Mouse (Mus musculus) cerebellum, postnatal 4 days (tissue): ENCODE data around the gene Evl.

Experiments used
- DNase-seq, 2 experiments: peaks; one replicate each; pipeline ENCODE4 v3.0.0; 2022; ENCODE audit warnings: low spot score in 2 of 2, mixed read lengths in 1 of 2

The Evl gene

DNA sequence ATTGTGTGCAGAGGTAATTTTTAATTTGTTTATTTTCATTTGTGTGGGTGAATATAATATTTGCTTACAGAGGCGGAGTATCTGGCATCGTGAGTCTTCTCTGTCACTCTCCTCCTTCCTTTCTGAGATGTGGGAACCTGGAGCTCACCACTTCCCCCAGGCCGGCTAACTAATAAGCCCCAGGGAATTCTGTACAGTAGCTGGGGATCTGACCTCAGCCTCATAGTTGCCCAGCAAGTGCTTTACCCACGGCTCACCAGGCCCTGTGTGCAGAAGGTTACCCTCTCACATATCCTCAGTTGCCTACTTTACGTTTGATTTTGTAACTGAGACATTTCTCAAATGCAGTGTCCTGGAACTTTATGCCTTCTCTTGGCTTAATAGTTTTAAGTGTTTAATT, 37.1 kb downstream of the Evl start:
- no peak for DNase-seq

DNA sequence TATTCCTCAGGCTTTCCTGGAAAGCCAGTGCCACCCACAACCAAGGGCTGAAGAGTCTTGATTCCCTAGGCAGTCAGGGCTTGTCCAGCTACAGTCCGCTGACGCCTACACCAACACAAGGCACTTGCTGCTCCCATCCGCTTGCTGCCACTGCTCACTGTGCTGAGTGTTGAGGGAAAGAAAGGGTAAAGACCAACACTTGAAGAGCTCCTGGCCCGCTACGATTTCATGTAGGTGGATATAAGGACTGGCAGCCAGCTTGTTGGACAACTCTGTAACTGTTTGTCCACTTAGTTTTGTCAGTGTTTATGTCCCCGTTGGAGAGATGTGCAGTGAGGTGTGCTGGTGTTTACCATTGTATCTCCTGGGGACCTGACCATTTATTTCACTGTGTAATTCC, 38.3 kb downstream of the Evl start:
- no peak for DNase-seq

DNA sequence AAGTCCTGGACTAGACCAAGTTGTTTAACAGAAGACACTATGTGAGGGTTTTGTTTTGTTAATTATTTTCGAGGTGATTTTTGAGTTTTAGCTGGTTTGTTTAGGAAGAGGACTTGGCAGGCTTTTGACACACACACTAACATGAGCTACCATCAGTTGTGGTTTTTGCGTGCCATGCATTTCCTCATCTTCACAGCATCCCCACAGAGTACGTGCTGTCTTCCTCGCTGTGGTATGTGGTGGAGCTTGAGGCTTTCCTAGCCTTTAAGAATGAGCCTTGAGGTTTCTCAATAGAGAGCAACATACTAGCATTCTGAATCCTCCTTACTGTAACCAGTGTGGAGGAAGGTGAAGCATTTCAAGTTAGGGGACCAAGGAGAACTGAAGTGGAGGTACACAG, 46.3 kb downstream of the Evl start:
- no peak for DNase-seq

DNA sequence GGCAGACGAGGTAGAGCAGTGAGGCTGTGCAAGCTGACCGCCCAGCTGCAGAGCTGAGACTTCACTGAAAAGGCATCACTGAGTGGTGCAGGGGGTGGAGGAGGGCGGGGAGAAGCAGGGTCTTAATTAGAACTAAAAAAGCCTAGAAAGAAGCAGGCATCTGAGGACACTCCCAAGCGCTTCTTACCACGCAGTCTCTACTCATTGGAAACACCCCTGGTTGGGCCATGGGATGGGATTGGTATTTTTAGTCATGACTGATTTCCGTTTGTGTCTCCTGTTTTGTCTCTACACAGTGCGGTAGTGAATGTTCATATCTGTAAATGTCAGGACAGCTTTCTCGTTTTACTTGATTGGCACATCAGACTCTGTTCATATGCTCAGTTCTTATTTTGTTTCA, 46.8 kb downstream of the Evl start:
- no peak for DNase-seq

DNA sequence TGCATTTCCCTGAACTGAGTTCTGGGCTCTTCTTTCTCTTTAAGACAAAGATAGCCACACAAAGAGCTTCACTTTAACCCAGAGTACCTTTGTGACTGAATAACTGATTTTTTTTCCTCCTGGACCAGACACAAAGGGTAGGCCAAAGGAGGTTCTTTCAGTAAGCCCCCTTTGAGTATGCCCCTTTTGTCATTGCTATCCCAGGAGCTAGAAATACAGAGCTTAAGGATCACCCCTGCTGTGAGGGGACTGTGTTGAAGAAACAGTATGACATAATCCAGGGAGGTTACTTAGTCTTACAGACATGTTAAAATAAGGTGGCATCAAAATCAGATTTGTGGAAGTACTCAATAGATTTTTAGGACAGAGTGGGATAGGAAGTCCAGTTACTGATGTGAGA, 50.0 kb downstream of the Evl start:
- no peak for DNase-seq

DNA sequence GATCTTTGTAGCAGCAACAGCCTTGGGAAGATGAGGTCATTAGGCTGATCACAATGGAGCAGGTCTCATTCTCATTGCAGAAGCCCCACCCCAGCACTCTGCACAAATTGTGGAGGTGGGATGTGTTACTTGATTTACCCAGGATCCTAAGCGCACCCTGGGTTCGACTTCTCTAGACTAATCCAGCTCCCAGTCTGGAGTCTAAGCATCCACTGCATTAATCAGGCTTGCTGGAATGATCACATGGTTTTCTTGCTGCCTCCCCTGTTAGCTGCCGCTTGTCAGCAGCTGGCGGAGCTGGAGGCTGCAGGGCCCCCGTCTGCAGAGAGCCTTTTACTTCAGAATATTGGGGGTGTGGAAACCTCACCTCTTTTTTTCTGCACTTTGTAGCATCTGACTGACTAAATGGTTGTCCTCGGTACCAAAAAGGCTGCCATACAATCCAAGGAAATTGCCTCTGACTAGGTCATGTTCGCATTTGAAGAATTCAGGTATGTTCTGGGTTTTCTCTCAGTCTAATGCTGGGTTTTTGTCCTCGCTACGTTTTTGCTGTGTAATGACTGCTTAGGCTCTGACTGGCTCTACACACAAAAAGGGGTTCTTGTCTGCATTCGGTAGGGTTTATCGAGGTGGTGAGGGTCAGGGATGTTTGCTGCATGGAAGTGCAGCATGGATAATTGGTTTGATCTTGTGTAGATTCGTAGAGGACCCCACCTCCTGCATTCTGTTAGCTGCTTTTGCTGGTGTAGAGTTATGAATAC, 51.2 kb downstream of the Evl start:
- no peak for DNase-seq

DNA sequence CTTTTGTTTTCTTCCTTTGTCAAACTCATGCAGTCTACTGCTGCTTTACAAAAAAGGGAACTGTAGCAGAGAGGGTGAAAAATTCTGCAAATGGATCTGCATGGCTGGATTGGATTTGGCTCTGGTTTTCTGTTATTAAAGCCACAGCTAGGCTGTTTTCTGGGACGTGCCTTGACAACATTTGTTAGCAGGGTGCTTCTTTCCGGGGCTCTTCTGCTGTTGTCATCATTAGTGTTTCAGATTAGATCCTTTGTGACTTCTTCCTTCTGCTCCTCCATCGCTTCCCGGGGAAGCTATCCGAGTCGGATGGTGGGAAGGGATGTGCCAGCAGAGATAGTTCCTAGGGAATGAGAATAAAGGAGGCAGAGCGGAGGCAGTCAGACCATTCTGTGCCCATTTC, 51.8 kb downstream of the Evl start:
- DNase-seq = no peak

DNA sequence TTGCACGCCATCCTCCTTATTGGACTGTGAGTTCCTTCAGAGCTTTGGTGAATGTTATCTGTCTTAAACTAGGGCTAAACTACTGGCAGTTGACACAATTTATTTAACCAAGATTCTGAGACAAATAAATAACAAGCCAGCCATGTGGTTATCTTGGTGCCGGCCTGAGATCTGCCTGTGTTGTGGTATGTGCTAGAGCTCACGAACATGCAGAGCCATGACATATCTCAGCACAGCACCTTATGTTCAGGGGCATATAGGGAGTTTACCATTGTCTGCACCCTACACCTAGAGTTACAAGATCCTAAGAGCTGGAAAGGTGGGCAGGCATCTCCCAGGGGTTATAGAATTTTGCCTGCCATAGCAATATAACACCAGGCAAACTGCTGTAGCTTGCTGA, 54.9 kb downstream of the Evl start:
- no peak for DNase-seq

DNA sequence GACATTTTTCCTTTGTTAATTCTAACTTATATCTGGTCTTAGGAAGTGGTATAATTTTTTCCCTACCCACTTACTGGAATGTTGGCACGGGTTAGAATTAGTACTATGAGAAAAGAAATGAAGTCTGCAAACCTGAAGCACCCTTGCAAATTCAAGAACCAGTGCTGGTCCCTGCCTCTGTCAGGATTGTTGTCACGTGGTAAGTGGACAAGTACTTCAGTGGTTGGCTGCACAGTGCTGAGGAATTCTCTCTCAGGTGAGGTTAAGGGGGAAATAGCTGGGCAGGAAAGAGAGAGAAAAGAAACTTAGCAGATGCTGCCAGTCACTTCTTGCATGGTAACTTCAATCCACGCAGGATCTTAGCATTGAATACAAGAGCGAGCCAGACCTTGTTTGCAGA, 55.7 kb downstream of the Evl start:
- DNase-seq = no peak

DNA sequence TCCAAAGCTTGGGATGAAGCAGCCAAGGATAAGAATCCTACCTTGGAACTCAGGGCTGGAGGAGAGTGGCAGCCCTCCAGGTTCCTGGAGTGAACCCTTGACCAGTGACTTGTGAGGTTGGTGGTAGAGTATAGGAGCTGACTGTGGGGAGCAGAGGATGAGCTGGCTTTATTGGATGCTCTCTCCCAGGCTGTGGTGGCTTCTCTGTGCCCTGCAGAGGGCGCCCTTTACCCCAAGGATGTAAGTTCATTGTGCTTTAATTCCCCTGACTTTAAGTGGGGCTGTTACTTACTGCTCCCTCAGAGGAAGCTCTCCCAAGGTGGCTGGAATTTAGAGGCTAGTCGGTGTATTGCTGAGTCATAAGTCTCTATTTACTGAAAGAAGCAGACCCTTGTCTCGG, 58.6 kb downstream of the Evl start:
- peak in 1 of 2 experiments; percentile 40 for DNase-seq

DNA sequence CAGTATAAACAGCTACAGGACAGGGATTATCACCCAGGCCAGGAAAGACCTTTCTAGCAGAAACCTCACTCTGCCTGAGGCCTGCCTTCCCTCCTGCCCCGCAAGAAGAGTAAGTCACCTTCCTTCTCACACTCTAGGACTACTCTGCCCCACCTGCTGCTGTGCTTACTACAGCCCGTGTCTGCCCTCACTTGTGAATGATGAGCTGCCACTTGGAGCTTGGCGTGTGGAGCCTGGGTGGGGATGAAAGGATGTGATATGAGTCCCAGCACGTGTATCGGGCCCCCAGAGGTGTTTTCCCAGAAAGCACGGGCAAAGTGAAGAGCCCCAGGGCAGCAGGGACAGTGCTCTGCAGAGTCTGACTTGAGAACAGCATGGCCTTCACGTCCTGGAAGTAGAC, 63.0 kb downstream of the Evl start:
- no peak for DNase-seq

DNA sequence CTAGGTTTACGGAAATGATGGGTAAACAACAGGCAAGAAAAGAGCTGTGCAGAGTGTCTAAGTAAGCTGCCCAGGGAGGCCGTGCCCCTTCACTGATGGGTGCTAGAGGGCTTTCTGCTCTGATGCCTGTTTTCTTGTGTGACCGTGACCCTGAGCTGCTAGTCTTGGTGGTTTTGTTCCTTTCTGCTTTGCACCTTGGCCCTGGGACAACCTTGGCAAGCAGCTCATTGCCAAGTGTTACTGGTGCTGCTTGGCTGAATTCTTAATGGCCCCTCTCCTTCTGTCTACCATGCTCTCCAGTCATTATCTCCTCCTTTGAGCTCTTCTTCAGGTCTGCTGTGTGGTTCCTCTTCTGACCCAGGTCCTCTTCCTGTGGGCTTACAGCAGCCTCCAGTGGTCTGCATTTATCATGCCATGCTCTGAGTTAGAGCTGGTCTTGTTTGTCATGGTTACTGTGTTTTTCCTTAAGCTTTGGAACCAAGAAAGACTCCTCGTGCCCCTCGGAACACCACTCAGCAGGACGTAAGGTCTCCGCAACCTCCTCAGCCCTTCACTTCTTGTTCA, 65.4 kb downstream of the Evl start:
- peak in 1 of 2 experiments; percentile 31 for DNase-seq

DNA sequence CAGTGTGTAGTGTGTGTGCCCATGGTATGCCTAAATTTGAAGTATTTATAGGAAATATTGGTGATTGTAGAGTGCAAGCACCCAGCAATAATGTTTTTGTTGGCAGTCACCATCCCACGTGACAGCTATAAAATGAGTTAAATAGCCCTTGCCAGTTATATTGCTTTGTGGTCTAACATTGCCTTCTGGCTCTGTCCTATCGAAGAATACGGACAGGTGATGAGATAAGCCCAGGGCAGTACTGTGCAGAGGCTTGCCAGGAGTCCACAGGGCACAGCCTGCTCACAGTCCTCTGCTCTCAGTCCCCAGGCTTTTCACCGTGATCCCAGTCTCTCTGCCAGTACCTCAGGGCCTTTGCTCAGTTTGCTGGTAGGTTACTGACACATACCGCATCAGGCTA, 67.9 kb downstream of the Evl start:
- DNase-seq = no peak

DNA sequence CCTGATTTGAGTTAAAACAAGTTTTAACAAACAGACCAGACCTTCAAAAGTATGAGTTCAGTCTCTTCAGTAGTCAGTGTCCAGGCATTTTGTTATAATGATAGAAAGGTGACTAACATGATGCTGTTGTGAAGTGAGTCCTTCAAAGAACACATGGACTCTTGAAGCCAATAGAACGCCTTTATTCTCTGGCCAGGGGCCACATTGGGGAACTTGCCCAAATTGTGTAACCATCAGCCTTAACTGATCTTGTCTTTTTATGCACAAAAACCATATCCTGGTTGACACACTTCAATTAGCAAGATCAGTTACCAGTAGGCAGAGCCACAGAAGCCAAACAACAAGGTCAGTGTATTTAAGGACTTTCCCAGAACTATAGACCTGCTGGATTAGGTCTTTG, 75.0 kb downstream of the Evl start:
- no peak for DNase-seq

DNA sequence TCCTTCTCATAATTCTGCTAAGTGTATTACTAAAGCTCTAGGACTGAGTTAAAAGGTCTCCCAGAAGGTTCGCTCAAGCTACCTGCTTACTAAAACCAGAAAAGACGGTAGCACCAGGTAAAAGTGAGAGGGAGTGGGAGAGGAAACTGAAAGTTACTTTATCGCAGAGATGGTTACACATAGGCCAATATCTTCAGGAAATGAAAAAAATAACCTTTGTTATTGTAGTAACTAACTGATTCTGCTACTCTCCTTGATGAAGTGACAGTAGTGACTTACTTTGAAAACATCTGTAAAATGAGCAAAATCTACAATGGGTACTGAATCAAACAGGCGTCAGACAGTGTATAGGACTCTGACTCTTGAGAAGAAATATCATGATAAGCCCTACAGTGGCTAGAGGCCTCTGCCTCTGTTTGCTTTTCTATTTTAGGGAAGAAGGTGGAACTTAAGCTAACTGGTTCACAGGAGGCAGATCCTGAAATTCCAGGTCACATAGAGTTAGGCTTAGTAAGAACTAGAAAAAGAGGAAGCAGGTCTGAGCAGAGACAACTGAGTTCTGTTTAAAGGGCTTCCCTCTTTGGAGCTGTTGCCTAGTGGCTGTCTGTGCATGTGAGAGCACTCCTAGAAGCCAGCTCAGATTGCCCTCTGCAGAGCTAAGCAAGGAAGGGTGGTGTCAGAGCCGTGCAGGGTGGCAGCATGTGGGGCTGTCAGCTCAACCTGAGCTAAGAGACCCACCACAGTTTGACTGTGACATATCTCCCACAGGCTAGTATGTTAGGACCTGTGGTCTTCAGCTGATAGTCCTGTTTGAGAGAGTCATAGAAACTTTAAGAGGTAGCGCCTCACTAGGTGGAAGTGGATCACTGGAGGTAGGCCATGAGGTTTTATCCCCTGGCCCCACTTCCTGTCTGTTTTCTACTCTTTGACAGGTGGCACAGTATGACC, 76.5 kb downstream of the Evl start:
- no peak for DNase-seq

DNA sequence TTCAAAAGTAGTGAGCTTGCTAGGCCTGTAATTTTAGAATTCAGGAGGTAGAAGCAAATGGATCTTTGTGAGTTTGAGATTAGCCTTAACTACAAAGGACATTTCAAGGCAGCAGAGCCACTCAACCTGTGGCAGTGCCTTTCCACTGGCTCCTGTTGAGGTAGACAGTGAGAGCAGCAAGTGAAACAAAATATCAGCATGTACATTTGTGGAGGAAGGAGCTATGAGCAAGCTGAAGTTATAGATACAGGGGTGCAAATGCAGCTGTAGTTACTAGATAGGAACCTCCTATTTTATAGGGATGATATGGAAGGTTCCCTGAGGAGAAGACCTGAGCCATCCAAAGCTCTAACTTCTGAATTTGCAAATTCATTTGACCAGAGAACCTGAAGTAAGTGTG, 78.0 kb downstream of the Evl start:
- no peak for DNase-seq

DNA sequence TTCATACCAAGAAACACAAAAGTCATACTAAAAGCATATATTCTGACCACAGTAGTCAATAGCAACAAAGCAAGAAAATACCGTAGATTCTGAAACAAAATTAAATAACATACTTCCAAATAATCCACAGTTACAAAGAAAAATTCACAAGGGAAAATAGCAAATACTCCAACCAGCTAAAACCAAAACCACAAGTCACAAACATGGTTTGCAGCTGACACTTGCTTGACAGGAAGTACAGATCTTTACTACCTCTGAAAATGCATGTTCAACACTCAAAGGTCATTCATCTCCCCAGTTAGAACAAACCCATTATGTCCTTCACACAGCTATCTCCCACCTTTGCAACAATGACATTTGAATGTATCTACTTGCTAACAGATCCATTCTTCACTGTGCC, 79.5 kb downstream of the Evl start:
- DNase-seq = no peak

DNA sequence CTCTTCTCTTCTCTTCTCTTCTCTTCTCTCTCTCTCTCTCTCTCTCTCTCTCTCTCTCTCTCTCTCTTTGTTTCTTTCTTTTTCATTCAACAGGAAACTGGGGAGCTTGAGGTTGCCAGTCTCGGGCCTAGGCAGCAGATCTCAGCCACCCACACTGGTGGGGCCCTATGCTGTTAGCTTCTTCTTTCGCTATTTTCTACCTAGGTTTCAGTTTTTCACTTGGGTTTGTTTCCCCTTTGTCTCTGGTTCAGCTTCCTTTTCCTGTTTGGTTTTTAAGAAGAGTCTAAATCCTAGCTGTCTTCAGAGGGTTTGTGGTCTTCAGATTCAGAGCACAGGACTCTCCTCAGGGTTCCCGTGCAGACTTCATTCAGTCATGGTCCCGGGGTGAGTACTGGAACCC, 81.0 kb downstream of the Evl start:
- no peak for DNase-seq

DNA sequence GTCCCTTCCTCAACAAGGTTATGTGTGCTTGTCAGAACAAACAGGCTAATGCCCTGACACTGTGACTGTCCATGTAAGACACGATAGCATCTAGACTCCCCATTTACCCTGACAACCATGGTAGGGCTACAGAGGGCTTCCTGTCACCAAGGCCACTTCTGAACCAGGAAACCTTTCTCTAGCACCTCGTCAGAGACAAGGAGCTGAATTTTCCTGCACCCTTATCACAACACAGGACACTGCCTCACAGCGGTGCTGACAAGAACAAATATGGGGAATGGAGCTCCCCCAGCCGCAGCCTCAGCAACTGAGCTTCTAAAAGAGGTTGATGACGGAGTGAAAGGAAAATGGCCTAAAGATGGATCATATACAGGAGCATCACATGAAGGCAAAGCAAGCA, 82.9 kb downstream of the Evl start:
- no peak for DNase-seq

DNA sequence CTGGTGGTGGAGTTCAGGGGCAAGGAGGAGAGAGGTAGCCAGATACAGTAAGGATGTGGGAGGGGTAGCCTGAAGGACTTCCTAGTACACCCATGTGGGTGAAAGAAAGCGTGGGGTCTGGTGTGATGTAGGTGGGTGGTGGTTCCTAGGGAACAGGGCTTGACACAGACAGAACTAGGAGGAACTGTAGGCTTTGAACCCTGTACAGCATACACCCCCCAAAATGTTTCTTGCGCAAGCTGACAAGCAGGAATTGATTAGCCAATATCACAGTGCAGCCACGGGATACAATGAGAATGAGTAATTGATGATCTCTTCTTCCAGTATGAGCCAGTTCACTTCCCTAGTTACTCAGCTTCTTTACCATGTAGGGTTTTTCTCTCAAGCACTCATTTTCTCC, 84.6 kb downstream of the Evl start:
- no peak for DNase-seq

DNA sequence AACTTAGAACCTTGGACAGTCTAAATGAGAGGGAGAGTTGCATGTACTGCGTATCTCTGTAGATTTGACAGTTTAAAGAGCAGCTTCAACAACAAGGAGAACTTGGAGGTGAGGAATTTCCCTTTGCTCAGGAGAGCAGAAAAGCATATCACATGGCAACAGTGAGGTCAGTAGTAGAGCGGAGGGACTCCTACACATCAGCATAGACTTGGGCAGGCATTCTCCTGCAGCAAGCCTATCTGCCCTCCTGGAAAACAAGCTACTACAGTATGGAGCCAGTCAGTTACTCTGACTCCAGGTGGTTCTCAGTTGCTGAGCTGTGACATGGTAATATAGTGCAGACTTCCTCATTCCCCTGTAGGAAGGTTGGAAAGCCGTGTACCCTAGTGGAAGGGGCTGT, 87.5 kb downstream of the Evl start:
- DNase-seq = no peak

DNA sequence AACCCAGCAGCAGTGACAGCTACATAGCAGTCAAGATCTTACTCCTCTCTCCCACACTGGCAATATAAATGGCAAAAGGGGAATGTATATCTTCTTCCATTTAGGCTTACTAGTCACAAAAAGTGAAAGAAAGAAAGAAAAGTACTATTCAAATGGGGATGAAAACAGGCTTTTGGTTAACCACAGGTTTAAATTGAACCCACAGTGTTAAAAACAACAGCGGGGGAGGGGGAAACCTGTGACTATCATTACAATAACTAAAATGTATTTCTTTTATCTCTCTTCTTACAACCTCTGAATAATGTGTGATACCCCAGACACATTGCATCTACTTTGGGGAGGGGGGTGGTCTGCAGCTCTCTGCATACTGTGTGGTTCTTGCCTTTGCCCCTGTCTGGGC, 91.7 kb downstream of the Evl start:
- no peak for DNase-seq

DNA sequence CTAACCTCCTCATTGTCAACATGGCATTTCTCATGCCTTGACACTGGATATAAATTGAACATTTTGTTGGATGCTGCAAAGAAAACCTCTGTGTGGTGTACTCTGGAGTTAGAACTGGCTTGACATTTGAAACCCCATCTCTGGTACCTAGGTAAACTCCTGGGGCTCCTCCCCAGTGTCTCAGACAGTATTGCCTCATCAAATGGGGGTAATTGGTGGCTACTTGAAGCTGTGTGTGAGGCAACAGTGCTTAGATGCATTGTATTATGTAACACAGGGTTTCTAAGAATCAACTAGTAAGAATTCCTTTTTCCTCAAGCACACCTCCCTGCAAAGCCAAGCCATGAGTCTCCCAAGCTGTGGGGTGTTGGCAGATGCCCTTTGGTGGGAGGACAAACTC, 93.3 kb downstream of the Evl start:
- DNase-seq = no peak
